Mouse (Mus musculus) neural tube, embryonic 12.5 days (tissue): ENCODE measurements around the gene Prima1. TPM values are rescaled to one million over a fixed set of nuclear protein-coding genes. Genes with fewer than 3 reads are reported as not detected.

Experiments used
- ATAC-seq: fragments of 200-750 bp; cut with Nextera tagmentation; 2 replicates; pipeline ENCODE4 v1.8.0; 2017; ENCODE audit warnings: low read depth, mild to moderate bottlenecking, moderate TSS enrichment, moderate library complexity; ENCODE audit not compliant: low FRiP score
- H3K27ac ChIP-seq: fragments of 300-500 bp; sonication (generic); 2 replicates; pipeline ENCODE4 v1.5.1; 2016
- H3K27me3 ChIP-seq: fragments of 300-500 bp; sonication (generic); replicated peaks from 2 replicates; pipeline ENCODE4 v1.6.1; 2016; ENCODE audit warnings: mild to moderate bottlenecking
- H3K36me3 ChIP-seq: fragments of 300-500 bp; sonication (generic); 2 replicates; pipeline ENCODE4 v1.6.1; 2016; ENCODE audit warnings: mild to moderate bottlenecking
- H3K4me1 ChIP-seq: fragments of 300-500 bp; sonication (generic); 2 replicates; pipeline ENCODE4 v1.6.1; 2016
- H3K4me2 ChIP-seq: fragments of 300-500 bp; sonication (generic); replicated peaks from 2 replicates; pipeline ENCODE4 v1.6.1; 2016; ENCODE audit warnings: mild to moderate bottlenecking
- H3K4me3 ChIP-seq: fragments of 300-500 bp; sonication (generic); 2 replicates; pipeline ENCODE4 v1.5.1; 2016
- H3K9ac ChIP-seq: fragments of 300-500 bp; sonication (generic); 2 replicates; pipeline ENCODE4 v1.6.1; 2016; ENCODE audit warnings: mild to moderate bottlenecking
- H3K9me3 ChIP-seq: fragments of 300-500 bp; sonication (generic); 2 replicates; pipeline ENCODE4 v1.6.1; 2016; ENCODE audit warnings: mild to moderate bottlenecking
- WGBS: fragments of 180-500 bp; shearing (Covaris S2); methylation state at CpG from one replicate; pipeline ENCODE4 v1.1.7; 2016; 5-methylcytosine and 5-hydroxymethylcytosine counted together
- polyA plus RNA-seq: library from polyadenylated mRNA; unstranded; fragments of >200 nt; fragmentation: Nextera tagmentation; extraction: Ambion mirVana; gene quantifications from 2 replicates; pipeline ENCODE4 v1.2.1, GENCODE M21; 2016

Prima1 gene
- polyA plus RNA-seq, 1 experiment from 2014 or later, result 2.4 TPM

GRCm38 (mm10) chr12:103252901-103253434 is 11.0 kb upstream of the Prima1 start:
- Histone ChIP-seq H3K36me3 (no peaks in the 10 kb centered on the region), H3K27me3 (no peaks in the 10 kb centered on the region), H3K4me3 (no peak overlapping the region), H3K9me3 (no peaks in the 10 kb centered on the region), H3K4me2 (no peak overlapping the region), H3K9ac (no peak overlapping the region), H3K27ac (no peak overlapping the region), H3K4me1 (no peaks in the 10 kb centered on the region)
- 92% methylated on average over 8 of the region's 8 CpGs for WGBS
- no peak for ATAC-seq

- H3K4me3 ChIP-seq, result no peak overlapping the region
- H3K36me3 ChIP-seq, result no peaks in the 10 kb centered on the region
- WGBS, result 71% methylated on average over 5 of the region's 5 CpGs
- no peaks in the 10 kb centered on the region for H3K4me1 ChIP-seq
- no peak overlapping the region for H3K27ac ChIP-seq
- no peaks in the 10 kb centered on the region for H3K27me3 ChIP-seq
- no peak for ATAC-seq
- no peaks in the 10 kb centered on the region for H3K9me3 ChIP-seq
- H3K4me2 ChIP-seq, result no peak overlapping the region
- H3K9ac ChIP-seq, result no peak overlapping the region
Observed at GRCm38 (mm10) chr12:103251151-103251550, 9.2 kb upstream of the Prima1 start.

GRCm38 (mm10) chr12:103250333-103250732 is 8.4 kb upstream of the Prima1 start:
- no peaks in the 10 kb centered on the region for H3K9me3 ChIP-seq
- no peak for ATAC-seq
- no peak overlapping the region for H3K4me2 ChIP-seq
- 89% methylated on average over 6 of the region's 6 CpGs for WGBS
- H3K27me3 ChIP-seq, result no peaks in the 10 kb centered on the region
- no peaks in the 10 kb centered on the region for H3K36me3 ChIP-seq
- H3K27ac ChIP-seq, result no peak overlapping the region
- H3K9ac ChIP-seq, result no peak overlapping the region
- H3K4me3 ChIP-seq, result no peak overlapping the region
- H3K4me1 ChIP-seq, result no peaks in the 10 kb centered on the region

GRCm38 (mm10) chr12:103243041-103243440 is 1.1 kb upstream of the Prima1 start:
- WGBS, result 5% methylated on average over 11 of the region's 11 CpGs
- Histone ChIP-seq H3K4me2 (peak overlapping the region; percentile 96), H3K27me3 (peaks cover 24% of the 10 kb centered on the region), H3K36me3 (no peaks in the 10 kb centered on the region), H3K9me3 (no peaks in the 10 kb centered on the region), H3K4me1 (peaks cover 21% of the 10 kb centered on the region), H3K27ac (no peak overlapping the region), H3K4me3 (peak overlapping the region; percentile 66; the same call in 1 of the 2 replicates), H3K9ac (peak overlapping the region; percentile 85; the same call in 1 of the 2 replicates)
- no peak; the same call in 1 of the 2 replicates for ATAC-seq

DNA sequence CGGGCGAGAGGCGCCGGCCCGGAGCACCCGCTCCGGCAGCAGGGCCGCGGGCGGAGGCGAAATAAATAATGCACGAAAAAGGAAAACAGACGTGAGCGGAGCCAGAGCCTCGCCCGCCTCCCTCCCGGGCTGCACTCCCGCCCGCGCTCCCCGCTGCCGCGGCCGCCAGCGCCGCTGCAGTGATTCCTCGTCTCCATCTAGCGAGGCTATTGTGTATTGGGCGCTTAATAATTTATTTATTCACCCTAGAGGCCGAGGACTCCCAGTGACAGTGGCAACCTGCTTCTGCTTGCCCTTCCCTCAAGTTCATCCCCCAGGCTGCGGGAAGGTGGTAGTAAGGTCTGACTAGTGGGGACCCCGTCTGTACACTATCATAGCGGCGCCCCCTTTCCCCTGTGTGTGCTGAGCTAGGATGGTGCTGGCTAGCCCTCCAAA is 658 bp upstream of the Prima1 start:
- peaks cover 21% of the 10 kb centered on the region for H3K4me1 ChIP-seq
- peaks cover 24% of the 10 kb centered on the region for H3K27me3 ChIP-seq
- peak overlapping the region; percentile 96 for H3K4me2 ChIP-seq
- peak overlapping the region; percentile 66 for H3K4me3 ChIP-seq
- no peaks in the 10 kb centered on the region for H3K36me3 ChIP-seq
- peak overlapping the region; percentile 85 for H3K9ac ChIP-seq
- no peaks in the 10 kb centered on the region for H3K9me3 ChIP-seq
- ATAC-seq, result peak; percentile 68
- under 1% methylated on average over 33 of the region's 34 CpGs for WGBS
- 0 out of 2 replicates have a peak overlapping the region, but pooled peaks have one; percentile 26 for H3K27ac ChIP-seq

DNA sequence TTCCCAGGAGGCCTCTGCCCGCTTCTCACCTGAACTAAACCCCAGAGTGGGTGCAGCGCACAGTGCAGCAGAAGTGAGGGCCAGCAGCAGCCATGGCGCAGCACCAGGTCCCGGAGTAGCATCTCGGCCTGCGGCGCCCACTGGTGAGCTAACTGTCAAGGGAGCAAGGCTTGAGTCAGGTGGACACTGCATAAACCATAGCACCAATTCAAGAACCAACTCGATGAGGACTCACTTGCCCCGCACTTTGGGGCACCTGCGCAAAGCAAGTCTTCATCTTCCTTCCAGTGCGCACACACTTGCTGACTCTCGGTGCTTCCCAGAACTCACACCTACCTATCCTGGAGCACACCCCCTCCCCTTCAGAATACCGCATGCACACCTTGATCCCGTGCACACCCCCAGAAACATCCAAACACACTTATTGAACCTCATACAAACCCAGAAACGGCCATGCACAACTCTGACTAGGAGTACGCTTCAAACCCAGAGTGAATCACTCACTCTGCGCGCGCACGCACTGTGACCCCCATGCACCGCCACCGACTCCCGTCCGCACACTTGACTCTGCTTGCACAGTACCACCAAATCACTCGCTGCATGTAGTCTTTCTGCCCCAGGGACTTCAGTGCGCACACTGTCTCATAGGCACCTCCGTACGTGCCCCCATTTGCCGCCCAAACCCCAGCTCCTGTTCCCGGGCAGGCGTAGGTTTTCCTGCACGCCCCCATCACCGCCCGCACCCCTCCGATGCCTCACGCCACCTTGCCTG is 453 bp downstream of the Prima1 start:
- H3K27me3 ChIP-seq, result peaks cover 24% of the 10 kb centered on the region
- H3K4me1 ChIP-seq, result peaks cover 21% of the 10 kb centered on the region
- peak overlapping the region; percentile 85 for H3K9ac ChIP-seq
- ATAC-seq, result peak; percentile 54
- peak overlapping the region; percentile 96 for H3K4me2 ChIP-seq
- H3K36me3 ChIP-seq, result no peaks in the 10 kb centered on the region
- H3K27ac ChIP-seq, result peak overlapping the region; percentile 26; the same call in 1 of the 2 replicates
- H3K9me3 ChIP-seq, result no peaks in the 10 kb centered on the region
- peak overlapping the region; percentile 66 for H3K4me3 ChIP-seq
- 9% methylated on average over 36 of the region's 36 CpGs for WGBS

DNA sequence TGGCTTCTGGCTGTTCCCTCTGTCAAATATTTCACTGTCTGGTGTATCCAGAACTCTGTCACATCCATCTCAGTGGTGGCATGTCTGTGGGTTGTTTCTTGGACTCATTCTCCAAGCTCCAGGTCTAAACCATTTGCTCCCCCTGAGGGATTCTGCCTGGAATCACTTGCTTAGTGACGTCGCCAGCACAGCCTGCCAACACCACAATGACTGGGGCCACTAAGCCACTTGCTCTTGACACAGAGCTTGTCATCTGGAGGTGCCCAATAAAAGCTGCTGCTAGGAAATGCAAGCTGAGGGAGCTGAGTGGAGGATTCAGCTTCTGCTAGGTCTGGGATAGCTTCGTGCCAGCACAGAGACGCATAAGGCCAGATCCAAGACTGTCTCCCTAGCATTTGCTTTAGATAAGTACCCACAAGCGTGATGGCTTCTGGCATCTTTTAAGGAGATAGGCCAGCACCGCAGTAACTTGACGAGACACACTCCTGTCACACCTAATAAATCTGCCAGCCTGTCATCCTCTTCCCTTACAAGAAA is 3.0 kb downstream of the Prima1 start:
- WGBS, result 64% methylated on average over 7 of the region's 7 CpGs
- H3K27ac ChIP-seq, result no peak overlapping the region
- no peaks in the 10 kb centered on the region for H3K9me3 ChIP-seq
- H3K36me3 ChIP-seq, result no peaks in the 10 kb centered on the region
- H3K4me3 ChIP-seq, result no peak overlapping the region
- ATAC-seq, result no peak
- H3K4me1 ChIP-seq, result peaks cover 21% of the 10 kb centered on the region
- H3K4me2 ChIP-seq, result no peak overlapping the region
- H3K27me3 ChIP-seq, result peaks cover 24% of the 10 kb centered on the region
- H3K9ac ChIP-seq, result no peak overlapping the region

DNA sequence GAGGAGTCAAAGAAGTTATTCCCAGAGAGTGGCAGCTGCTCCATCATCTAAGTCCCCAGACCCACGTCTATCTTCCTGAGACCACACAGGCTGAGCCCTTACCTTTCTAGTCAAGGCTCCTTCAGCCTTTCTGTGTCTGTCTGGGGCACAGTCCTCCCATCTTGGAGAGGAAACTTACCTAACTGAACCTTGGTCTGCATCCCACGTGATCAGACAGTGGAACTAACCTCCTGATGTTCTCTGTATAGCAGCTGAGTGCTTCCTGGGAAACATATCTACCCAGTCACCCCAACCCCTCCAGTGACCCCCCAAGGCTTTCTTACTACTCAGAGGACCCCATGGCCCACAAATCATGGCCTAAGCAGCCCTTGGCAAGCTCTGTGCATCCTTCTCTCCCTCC is 6.1 kb downstream of the Prima1 start:
- H3K9me3 ChIP-seq, result no peaks in the 10 kb centered on the region
- H3K4me1 ChIP-seq, result no peaks in the 10 kb centered on the region
- no peak overlapping the region for H3K4me2 ChIP-seq
- no peaks in the 10 kb centered on the region for H3K36me3 ChIP-seq
- H3K4me3 ChIP-seq, result no peak overlapping the region
- H3K27me3 ChIP-seq, result peaks cover 4% of the 10 kb centered on the region; the same call in 1 of the 2 replicates
- no peak overlapping the region for H3K9ac ChIP-seq
- H3K27ac ChIP-seq, result no peak overlapping the region
- 68% methylated on average over 2 of the region's 2 CpGs for WGBS
- ATAC-seq, result no peak

- Histone ChIP-seq H3K4me3 (no peak overlapping the region), H3K36me3 (no peaks in the 10 kb centered on the region), H3K9ac (no peak overlapping the region), H3K27me3 (no peaks in the 10 kb centered on the region), H3K4me2 (no peak overlapping the region), H3K27ac (no peak overlapping the region), H3K4me1 (no peaks in the 10 kb centered on the region), H3K9me3 (no peaks in the 10 kb centered on the region)
- ATAC-seq, result no peak
- WGBS, result 78% methylated on average over 10 of the region's 10 CpGs
Observed at GRCm38 (mm10) chr12:103235251-103235650, 6.7 kb downstream of the Prima1 start.

GRCm38 (mm10) chr12:103229058-103229457 is 12.9 kb downstream of the Prima1 start:
- H3K36me3 ChIP-seq, result no peaks in the 10 kb centered on the region
- no peaks in the 10 kb centered on the region for H3K4me1 ChIP-seq
- ATAC-seq, result no peak
- H3K9ac ChIP-seq, result no peak overlapping the region
- H3K27ac ChIP-seq, result no peak overlapping the region
- no peaks in the 10 kb centered on the region for H3K9me3 ChIP-seq
- 86% methylated on average over 4 of the region's 4 CpGs for WGBS
- H3K4me2 ChIP-seq, result no peak overlapping the region
- H3K4me3 ChIP-seq, result no peak overlapping the region
- H3K27me3 ChIP-seq, result no peaks in the 10 kb centered on the region; the same call in 1 of the 2 replicates

DNA sequence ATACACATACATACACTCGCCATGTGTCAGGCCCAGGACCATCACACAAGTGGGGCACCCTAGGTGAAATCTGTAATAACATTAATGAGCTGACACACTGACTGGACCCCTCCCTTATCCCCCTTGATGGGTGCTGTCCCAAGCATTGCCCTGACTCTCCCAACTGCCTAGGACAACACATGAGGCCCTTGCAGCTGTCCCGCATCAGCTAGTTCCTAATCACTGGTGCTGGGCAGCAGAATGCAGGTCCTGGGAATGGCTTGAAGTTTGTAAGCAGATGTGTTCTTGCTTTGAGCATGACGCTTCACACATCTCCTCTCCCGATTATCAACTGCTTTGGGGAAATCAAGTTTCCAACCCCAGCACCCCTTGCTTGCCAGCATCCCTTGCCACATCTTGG is 15.8 kb downstream of the Prima1 start:
- WGBS, result 92% methylated on average over 4 of the region's 4 CpGs
- no peak for ATAC-seq
- Histone ChIP-seq H3K27ac (no peak overlapping the region), H3K9me3 (no peaks in the 10 kb centered on the region), H3K36me3 (no peaks in the 10 kb centered on the region), H3K4me2 (no peak overlapping the region), H3K4me1 (no peaks in the 10 kb centered on the region; the same call in 1 of the 2 replicates), H3K9ac (no peak overlapping the region), H3K4me3 (no peak overlapping the region), H3K27me3 (no peaks in the 10 kb centered on the region; the same call in 1 of the 2 replicates)

- no peak overlapping the region for H3K4me3 ChIP-seq
- 93% methylated on average over 9 of the region's 9 CpGs for WGBS
- H3K27me3 ChIP-seq, result no peaks in the 10 kb centered on the region; the same call in 1 of the 2 replicates
- no peak overlapping the region for H3K4me2 ChIP-seq
- H3K36me3 ChIP-seq, result no peaks in the 10 kb centered on the region
- ATAC-seq, result no peak
- H3K27ac ChIP-seq, result no peak overlapping the region
- H3K9ac ChIP-seq, result no peak overlapping the region
- no peaks in the 10 kb centered on the region for H3K9me3 ChIP-seq
- H3K4me1 ChIP-seq, result no peaks in the 10 kb centered on the region; the same call in 1 of the 2 replicates
Observed at GRCm38 (mm10) chr12:103223671-103224070, 18.3 kb downstream of the Prima1 start.
